Mouse (Mus musculus) lung, embryonic 14.5 days (tissue): Measurements from ENCODE around the gene Usp19. TPM values are rescaled to one million over a fixed set of nuclear protein-coding genes. Genes with fewer than 3 reads are reported as not detected.

Experiments used
- ATAC-seq: fragments of 200-750 bp; cut with Nextera tagmentation; 2 replicates; pipeline ENCODE4 v1.8.0; 2017; ENCODE audit warnings: mild to moderate bottlenecking, moderate TSS enrichment, moderate library complexity; ENCODE audit not compliant: insufficient read depth
- DNase-seq: peaks from one replicate; pipeline ENCODE4 v3.0.0-alpha.2; 2015
- H3K27ac ChIP-seq: fragments of 300-500 bp; sonication (generic); 2 replicates; pipeline ENCODE4 v1.5.1; 2014; ENCODE audit warnings: low read depth, mild to moderate bottlenecking, moderate library complexity
- H3K27me3 ChIP-seq: fragments of 300-500 bp; sonication (generic); 2 replicates; pipeline ENCODE4 v1.6.1; 2014; ENCODE audit warnings: low read length, control low read depth; ENCODE audit not compliant: insufficient read depth
- H3K36me3 ChIP-seq: fragments of 300-500 bp; sonication (generic); 2 replicates; pipeline ENCODE4 v1.6.1; 2014; ENCODE audit warnings: control low read depth; ENCODE audit not compliant: insufficient read depth
- H3K4me1 ChIP-seq: fragments of 300-500 bp; sonication (generic); 2 replicates; pipeline ENCODE4 v1.6.1; 2014; ENCODE audit warnings: antibody characterized with exemption, control low read depth; ENCODE audit not compliant: insufficient read depth
- H3K4me2 ChIP-seq: fragments of 300-500 bp; sonication (generic); 2 replicates; pipeline ENCODE4 v1.6.1; 2014; ENCODE audit warnings: mild to moderate bottlenecking
- H3K4me3 ChIP-seq: fragments of 300-500 bp; sonication (generic); 2 replicates; pipeline ENCODE4 v1.5.1; 2014; ENCODE audit warnings: low read depth, low read length
- H3K9ac ChIP-seq: fragments of 300-500 bp; sonication (generic); 2 replicates; pipeline ENCODE4 v1.6.1; 2014
- H3K9me3 ChIP-seq: fragments of 300-500 bp; sonication (generic); 2 replicates; pipeline ENCODE4 v1.6.1; 2016; ENCODE audit warnings: low read depth, low read length, control low read depth
- CTCF ChIP-seq: IDR thresholded peaks from 2 replicates; pipeline ENCODE4 v1.5.1; 2016; ENCODE audit warnings: antibody characterized with exemption, low read depth
- WGBS: fragments of 180-500 bp; shearing (Covaris S2); extraction: QIAGEN DNeasy Blood & Tissue Kit; methylation state at CpG from one replicate; pipeline ENCODE4 v1.1.7; 2014; 5-methylcytosine and 5-hydroxymethylcytosine counted together
- polyA plus RNA-seq: library from polyadenylated mRNA; unstranded; fragments of >200 nt; fragmentation: Nextera tagmentation; extraction: Ambion mirVana; gene quantifications from 2 replicates; pipeline ENCODE4 v1.2.1, GENCODE M21; 2014

The Usp19 gene
- polyA plus RNA-seq, 1 experiment from 2014 or later: 63.3 TPM

- H3K36me3 ChIP-seq: peaks cover 93% of the 10 kb centered on the region
- TF ChIP-seq CTCF: no peak
- H3K27me3 ChIP-seq: no peaks in the 10 kb centered on the region
- 92% methylated on average over 1 of the region's 1 CpGs for WGBS
- no peak overlapping the region for H3K4me3 ChIP-seq
- no peak overlapping the region for H3K9ac ChIP-seq
- H3K4me1 ChIP-seq: no peaks in the 10 kb centered on the region
- H3K4me2 ChIP-seq: no peak overlapping the region
- no peak overlapping the region for H3K27ac ChIP-seq
- DNase-seq (no peak), ATAC-seq (no peak)
- no peaks in the 10 kb centered on the region for H3K9me3 ChIP-seq
Measured at GRCm38 (mm10) chr9:108546875-108547274, 56.5 kb downstream of the Usp19 start.

Other genes with a start within 250 kb of the Usp19 start
- gene Dag1, start 226.6 kb upstream of the Usp19 start, polyA plus RNA-seq: 102 and 106 TPM in 2 replicates
- 33.1 and 34.3 TPM in 2 replicates for gene Nicn1, start 200.2 kb upstream of the Usp19 start, polyA plus RNA-seq
- 20.9 and 21.3 TPM in 2 replicates for gene Amt, start 193.7 kb upstream of the Usp19 start, polyA plus RNA-seq
- gene Rhoa, start 184.5 kb upstream of the Usp19 start, polyA plus RNA-seq: 321 and 332 TPM in 2 replicates
- 20.1 and 24.9 TPM in 2 replicates for gene Tcta, start 184.4 kb upstream of the Usp19 start, polyA plus RNA-seq
- gene Gpx1, start 151.7 kb upstream of the Usp19 start, polyA plus RNA-seq: 617 and 664 TPM in 2 replicates
- 110 and 113 TPM in 2 replicates for gene Usp4, start 142.7 kb upstream of the Usp19 start, polyA plus RNA-seq
- gene 1700102P08Rik, start 97.8 kb upstream of the Usp19 start, polyA plus RNA-seq: 0.78 and 1.1 TPM in 2 replicates
- 3.0 and 4.1 TPM in 2 replicates for gene Ccdc36, start 62.1 kb upstream of the Usp19 start, polyA plus RNA-seq
- gene BC048562, start 54.1 kb upstream of the Usp19 start, polyA plus RNA-seq: not detected in 2 replicates
- 46.7 and 46.9 TPM in 2 replicates for gene Ccdc71, start 30.1 kb upstream of the Usp19 start, polyA plus RNA-seq
- gene Klhdc8b, start 29.0 kb upstream of the Usp19 start, polyA plus RNA-seq: 46.4 and 46.7 TPM in 2 replicates
- gene Lamb2, start 10.9 kb upstream of the Usp19 start, polyA plus RNA-seq: 47.9 and 48.6 TPM in 2 replicates
- gene Qars, start 17.1 kb downstream of the Usp19 start, polyA plus RNA-seq: 97.1 and 97.7 TPM in 2 replicates
- gene Qrich1, start 26.2 kb downstream of the Usp19 start, polyA plus RNA-seq: 139 and 145 TPM in 2 replicates
- 199 and 202 TPM in 2 replicates for gene Impdh2, start 69.7 kb downstream of the Usp19 start, polyA plus RNA-seq
- gene Ndufaf3, start 76.8 kb downstream of the Usp19 start, polyA plus RNA-seq: 39.7 and 46.9 TPM in 2 replicates
- 112 and 127 TPM in 2 replicates for gene Dalrd3, start 79.3 kb downstream of the Usp19 start, polyA plus RNA-seq
- 106 and 117 TPM in 2 replicates for gene Wdr6, start 88.1 kb downstream of the Usp19 start, polyA plus RNA-seq
- 5.7 and 6.1 TPM in 2 replicates for gene P4htm, start 107.1 kb downstream of the Usp19 start, polyA plus RNA-seq
- gene Arih2, start 158.8 kb downstream of the Usp19 start, polyA plus RNA-seq: 41.6 and 44.9 TPM in 2 replicates
- gene Slc25a20, start 171.5 kb downstream of the Usp19 start, polyA plus RNA-seq: 27.6 and 29.6 TPM in 2 replicates
- gene Prkar2a, start 198.7 kb downstream of the Usp19 start, polyA plus RNA-seq: 35.0 and 38.1 TPM in 2 replicates